In genomic region chr10:20879482-20879881, GRCm38 (mm10) we compare ENCODE assay signal across 20 mouse cellular contexts.
DNase-seq lines count a peak whose midpoint lies in the region; ATAC-seq and TF ChIP-seq lines count a peak whose summit lies in the region.
"Had no signal": no experiment of that assay in that cellular context is flagged by ENCODE, and none has a peak within 500 bp of the region (broad histone marks: within the 10 kb centered on the region; RNA-seq: fewer than 3 reads in every experiment).

No protein-coding gene starts in this region.

- H3K4me3 ChIP-seq in liver, embryonic 11.5 days (ENCODE audit: low read depth, low read length) = no peak overlapping the region
- H3K4me3 ChIP-seq in liver, adult 2 months (ENCODE audit: insufficient read depth, low read depth, low read length) = no peak overlapping the region
- no peak overlapping the region for H3K4me3 ChIP-seq in macrophage (ENCODE audit: inconsistent target)
- H3K4me3 ChIP-seq: embryonic facial prominence, embryonic 15.5 days; heart, embryonic 15.5 days; left cerebral cortex, adult 2 months; limb, embryonic 10.5 days; neural tube, embryonic 12.5 days had no signal

- no peak for ATAC-seq in liver, embryonic 11.5 days (replicated peaks; ENCODE audit: low FRiP score)
- ATAC-seq: Patski had no signal

- no peaks in the 10 kb centered on the region for H3K79me2 ChIP-seq in liver, adult 2 months (ENCODE audit: control insufficient read depth, insufficient read depth, low read length)
- H3K79me2 ChIP-seq in macrophage (ENCODE audit: inconsistent target) = no peaks in the 10 kb centered on the region

- no peak for TF ChIP-seq POLR2A in liver, adult 2 months (IDR thresholded peaks at IDR 0.05; ENCODE audit: extremely low read depth, insufficient read depth, low read length)

- no peaks in the 10 kb centered on the region for H3K36me3 ChIP-seq in liver, embryonic 11.5 days (ENCODE audit: control insufficient read depth, insufficient read depth, low read length)
- no peaks in the 10 kb centered on the region for H3K36me3 ChIP-seq in liver, adult 2 months (ENCODE audit: control insufficient read depth, insufficient read depth, low read length)
- H3K36me3 ChIP-seq in macrophage (ENCODE audit: inconsistent target) = no peaks in the 10 kb centered on the region
- H3K36me3 ChIP-seq: embryonic facial prominence, embryonic 15.5 days; heart, embryonic 15.5 days; limb, embryonic 10.5 days; neural tube, embryonic 12.5 days had no signal

- no peak overlapping the region for H3K27ac ChIP-seq in liver, embryonic 11.5 days (ENCODE audit: low read depth, low read length)
- no peak overlapping the region for H3K27ac ChIP-seq in liver, adult 2 months (replicated peaks; ENCODE audit: insufficient read depth, low read depth, low read length)
- 0 out of 2 replicates have a peak overlapping the region, but pooled peaks have one; percentile 5 for H3K27ac ChIP-seq in macrophage
- H3K27ac ChIP-seq: embryonic facial prominence, embryonic 15.5 days; heart, embryonic 15.5 days; left cerebral cortex, adult 2 months; limb, embryonic 10.5 days; neural tube, embryonic 12.5 days had no signal

- H3K4me1 ChIP-seq in liver, embryonic 11.5 days (replicated peaks; ENCODE audit: control insufficient read depth, insufficient read depth, low read length) = no peaks in the 10 kb centered on the region
- H3K4me1 ChIP-seq in liver, adult 2 months (ENCODE audit: control insufficient read depth, insufficient read depth, low read length) = no peaks in the 10 kb centered on the region
- H3K4me1 ChIP-seq: embryonic facial prominence, embryonic 15.5 days; limb, embryonic 10.5 days; neural tube, embryonic 12.5 days had no signal

- TF ChIP-seq CTCF in liver, adult 2 months (IDR thresholded peaks at IDR 0.05; ENCODE audit: low read depth, low read length) = no peak

- no peak overlapping the region for H3K9ac ChIP-seq in liver, embryonic 11.5 days (ENCODE audit: low read depth, low read length)
- no peak overlapping the region for H3K9ac ChIP-seq in liver, adult 2 months (ENCODE audit: low read depth, low read length)
- H3K9ac ChIP-seq: embryonic facial prominence, embryonic 15.5 days; heart, embryonic 15.5 days; neural tube, embryonic 12.5 days had no signal

- H3K4me2 ChIP-seq in liver, embryonic 11.5 days = no peak overlapping the region
- H3K4me2 ChIP-seq: embryonic facial prominence, embryonic 15.5 days; heart, embryonic 15.5 days; midbrain, embryonic 11.5 days; neural tube, embryonic 12.5 days had no signal

- DNase-seq in liver = peak; percentile 19
- DNase-seq in liver, embryonic 11.5 days (ENCODE audit: low spot score) = no peak
- peak; percentile 2 for DNase-seq in liver, adult 2 months (ENCODE audit: extremely low read depth, low read depth, low spot score)
- DNase-seq in cerebellum, adult 11-12 months = no peak
- no peak for DNase-seq in MN1 (ENCODE audit: low spot score)
- no peak for DNase-seq in ovary, postnatal 36 days (ENCODE audit: low spot score)
- DNase-seq: adrenal gland, adult 8-10 months; kidney, adult 18-20 months; kidney, postnatal 14 days; lung, adult 2 months; spleen, adult 18-20 months; thymus, adult 2 months had no signal

- no peaks in the 10 kb centered on the region for H3K27me3 ChIP-seq in liver, embryonic 11.5 days (replicated peaks; ENCODE audit: control insufficient read depth, insufficient read depth, low read length)
- no peaks in the 10 kb centered on the region for H3K27me3 ChIP-seq in liver, adult 2 months (ENCODE audit: control insufficient read depth, insufficient read depth, low read length)
- H3K27me3 ChIP-seq: embryonic facial prominence, embryonic 15.5 days; heart, embryonic 15.5 days; neural tube, embryonic 12.5 days had no signal

- 44% methylated on average over 8 of the region's 8 CpGs for WGBS in liver, embryonic 11.5 days
- 76% methylated on average over 8 of the region's 8 CpGs for WGBS in liver, adult 2 months
- WGBS in macrophage (ENCODE audit: missing documents) = 11% methylated on average over 8 of the region's 8 CpGs

- no peaks in the 10 kb centered on the region for H3K9me3 ChIP-seq in liver, embryonic 11.5 days (ENCODE audit: control insufficient read depth, low read length)
- H3K9me3 ChIP-seq: embryonic facial prominence, embryonic 15.5 days; heart, embryonic 15.5 days; limb, embryonic 10.5 days; neural tube, embryonic 12.5 days had no signal

Comparison
In these comparisons a context has a peak if more than half of its experiments do, and no peak if none do; other contexts are left out.
1. DNase-seq: peak in liver (single experiment) and liver, adult 2 months (single experiment); none in liver, embryonic 11.5 days (single experiment), cerebellum, adult 11-12 months (single experiment), MN1 (single experiment) and ovary, postnatal 36 days (single experiment).